Mouse (Mus musculus) spleen, adult 2 months (tissue): ENCODE data around the gene Pakap. TPM values are rescaled to one million over a fixed set of nuclear protein-coding genes. Genes with fewer than 3 reads are reported as not detected.

ENCODE experiments used
- DNase-seq, 2 experiments: peaks; one replicate each; pipeline versions ENCODE4 v3.0.0 to v3.0.0-alpha.2; 2012 to 2021; ENCODE audit warnings: low spot score in 2 of 2, low read depth in 1 of 2
- H3K27ac ChIP-seq: fragments of 200-500 bp; 2 replicates; pipeline ENCODE4 v1.5.1; 2012; ENCODE audit warnings: low read length, inconsistent platforms; ENCODE audit not compliant: insufficient read depth
- H3K27me3 ChIP-seq: fragments of 200-500 bp; 2 replicates; pipeline ENCODE4 v1.6.1; 2012; ENCODE audit warnings: mild to moderate bottlenecking, moderate library complexity, low read length, inconsistent platforms; ENCODE audit not compliant: control insufficient read depth, insufficient read depth
- H3K36me3 ChIP-seq: fragments of 200-500 bp; 2 replicates; pipeline ENCODE4 v1.6.1; 2012; ENCODE audit warnings: mild to moderate bottlenecking, low read length, inconsistent platforms; ENCODE audit not compliant: control insufficient read depth, insufficient read depth
- H3K4me1 ChIP-seq: fragments of 200-500 bp; 2 replicates; pipeline ENCODE4 v1.6.1; 2011; ENCODE audit warnings: inconsistent platforms; ENCODE audit not compliant: control insufficient read depth, insufficient read depth, insufficient read length
- H3K4me3 ChIP-seq: fragments of 200-500 bp; 2 replicates; pipeline ENCODE4 v1.5.1; 2011; ENCODE audit warnings: mild to moderate bottlenecking, inconsistent platforms; ENCODE audit not compliant: insufficient read depth, insufficient read length; ENCODE audit errors: extremely low read depth
- CTCF ChIP-seq: fragments of 200-500 bp; IDR thresholded peaks from 2 replicates; pipeline ENCODE4 v1.5.1; 2011; ENCODE audit warnings: mild to moderate bottlenecking, inconsistent platforms; ENCODE audit not compliant: insufficient read depth, insufficient read length, insufficient replicate concordance; ENCODE audit errors: extremely low read depth
- POLR2A ChIP-seq: fragments of 200-500 bp; IDR thresholded peaks from 2 replicates; pipeline ENCODE4 v1.6.1; 2011; ENCODE audit warnings: low read depth, low read length, inconsistent platforms
- WGBS: fragments of 180-500 bp; shearing (Covaris S2); methylation state at CpG from one replicate; pipeline ENCODE4 v1.1.7; 2018; 5-methylcytosine and 5-hydroxymethylcytosine counted together
- polyA plus RNA-seq: library from polyadenylated mRNA; depleted of rRNA; stranded (reverse); fragments of >200 nt; gene quantifications from 2 replicates; pipeline ENCODE4 v1.2.3, GENCODE M21; 2012

Pakap gene
- polyA plus RNA-seq, 1 experiment: 0.29 TPM

DNA sequence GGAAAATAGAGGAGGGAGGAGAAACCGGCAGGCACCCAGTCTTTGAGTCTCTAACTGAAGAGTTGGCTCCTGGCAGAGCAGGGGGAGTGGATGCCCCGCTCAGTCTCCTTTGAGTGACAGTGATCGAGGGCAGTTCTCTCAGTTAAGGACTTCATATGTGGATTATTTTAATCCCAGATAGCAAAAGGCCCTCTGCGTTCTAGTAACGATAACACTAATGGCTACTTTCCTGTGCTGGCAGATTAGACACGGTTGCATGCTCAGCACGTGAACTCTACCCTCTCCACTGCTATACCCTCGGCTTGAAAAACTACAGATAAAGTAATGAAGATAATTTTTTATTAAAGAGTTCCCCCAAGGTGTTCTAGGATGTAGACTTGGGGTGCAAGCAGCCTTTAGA lies 226.0 kb downstream of the Pakap start:
- Histone ChIP-seq H3K4me1 (no peaks in the 10 kb centered on the region; the same call in 1 of the 2 replicates), H3K36me3 (no peaks in the 10 kb centered on the region), H3K27me3 (no peaks in the 10 kb centered on the region), H3K4me3 (no peak overlapping the region), H3K27ac (no peak overlapping the region)
- TF ChIP-seq CTCF (no peak), POLR2A (no peak)
- no peak for DNase-seq
- 74% methylated on average over 8 of the region's 8 CpGs for WGBS

DNA sequence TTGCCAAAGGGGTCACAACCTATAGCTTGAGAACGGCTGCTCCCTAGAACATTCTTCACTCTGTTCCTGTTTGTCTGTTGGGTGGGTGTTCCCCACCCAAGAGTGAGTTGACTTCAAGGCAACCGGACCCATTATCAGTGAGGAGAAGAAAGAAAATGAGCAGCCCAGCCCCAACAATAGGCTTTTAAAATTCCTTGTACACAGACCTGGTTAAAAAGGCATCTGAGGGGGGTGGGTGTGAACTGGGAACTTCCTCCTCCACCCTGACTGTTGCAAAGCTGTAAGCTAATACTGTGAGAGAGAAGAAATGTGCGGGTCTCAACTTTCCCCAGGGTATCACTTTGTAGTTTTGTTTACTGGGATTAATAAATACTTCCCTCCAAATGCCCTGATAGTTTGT lies 226.6 kb downstream of the Pakap start:
- 68% methylated on average over 3 of the region's 3 CpGs for WGBS
- no peak overlapping the region for H3K4me3 ChIP-seq
- H3K36me3 ChIP-seq: no peaks in the 10 kb centered on the region
- no peaks in the 10 kb centered on the region for H3K27me3 ChIP-seq
- TF ChIP-seq POLR2A (no peak), CTCF (no peak)
- no peak overlapping the region for H3K27ac ChIP-seq
- no peak for DNase-seq
- H3K4me1 ChIP-seq: no peaks in the 10 kb centered on the region; the same call in 1 of the 2 replicates

DNA sequence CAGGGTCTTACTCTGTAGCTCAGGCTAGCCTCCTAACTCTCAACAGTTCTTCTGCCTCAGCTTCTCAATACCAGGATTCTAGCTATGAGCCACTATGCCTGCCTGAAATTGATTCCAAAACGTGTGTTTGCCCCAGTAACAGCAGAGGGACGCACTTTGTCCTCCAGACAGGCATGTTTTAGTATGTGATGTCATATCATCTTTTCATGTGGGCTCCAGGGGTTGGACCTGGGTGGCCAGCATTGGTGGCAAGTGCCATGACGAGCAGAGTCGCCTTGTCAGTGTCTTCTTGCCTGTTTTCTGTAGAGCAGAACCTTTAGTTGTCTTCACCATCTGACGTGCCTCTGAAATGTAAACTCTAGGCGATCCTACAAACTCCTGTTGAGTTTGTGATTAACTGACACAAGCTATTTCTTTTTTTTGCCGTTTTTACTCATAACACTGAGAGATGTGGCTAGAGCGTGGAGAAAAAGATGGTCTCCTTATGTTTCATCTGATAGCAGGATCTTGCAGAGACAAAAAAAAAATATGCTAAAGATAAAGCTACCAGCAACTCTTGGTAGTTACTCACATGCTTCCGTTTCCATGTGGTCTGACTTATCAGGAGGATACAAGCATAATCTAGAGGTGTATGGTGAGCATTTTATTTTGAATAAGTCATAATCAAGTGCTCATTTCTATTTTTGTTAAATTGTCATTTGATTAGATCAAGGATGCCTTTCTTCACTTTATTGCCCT lies 229.7 kb downstream of the Pakap start:
- no peak overlapping the region for H3K27ac ChIP-seq
- H3K27me3 ChIP-seq: no peaks in the 10 kb centered on the region
- no peak for TF ChIP-seq CTCF
- no peak for TF ChIP-seq POLR2A
- no peak overlapping the region for H3K4me3 ChIP-seq
- no peaks in the 10 kb centered on the region; the same call in 1 of the 2 replicates for H3K4me1 ChIP-seq
- H3K36me3 ChIP-seq: no peaks in the 10 kb centered on the region
- no peak for DNase-seq
- 55% methylated on average over 9 of the region's 9 CpGs for WGBS

DNA sequence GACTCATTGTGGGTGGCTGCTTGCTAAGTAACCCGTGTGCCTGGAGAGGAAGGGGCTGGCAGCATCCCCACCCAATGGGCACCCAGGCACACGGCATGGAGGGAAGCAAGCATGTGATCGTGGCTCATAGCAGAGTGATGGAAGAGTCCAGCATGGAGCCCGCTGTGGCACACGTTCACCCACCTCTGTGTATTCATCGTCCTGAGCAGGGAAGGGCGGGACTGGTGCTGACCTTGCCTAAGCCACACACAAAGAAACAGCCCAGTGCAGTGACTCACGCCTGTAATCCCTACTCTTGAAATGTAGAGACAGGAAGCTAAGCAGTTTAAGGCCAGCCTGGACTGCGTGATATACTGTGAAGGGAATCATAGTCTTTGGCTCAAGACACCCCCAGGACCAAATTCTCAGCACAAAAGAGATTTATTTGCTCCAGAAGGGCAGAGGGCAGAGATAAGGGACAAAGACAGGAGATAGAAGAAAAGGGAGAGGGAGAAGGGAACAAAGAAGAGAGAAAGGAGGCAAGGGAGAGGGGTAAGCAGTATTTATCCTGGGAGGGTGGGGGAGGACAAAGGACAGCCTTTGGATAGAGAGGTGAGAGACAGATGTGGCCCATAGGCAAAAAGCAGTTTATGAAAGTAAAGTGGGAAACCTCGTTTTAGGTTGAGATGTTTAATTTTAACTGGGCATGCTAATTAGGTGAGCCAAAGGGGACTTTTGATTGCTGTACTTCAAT lies 230.5 kb downstream of the Pakap start:
- Histone ChIP-seq H3K4me1 (no peaks in the 10 kb centered on the region; the same call in 1 of the 2 replicates), H3K27me3 (no peaks in the 10 kb centered on the region), H3K4me3 (no peak overlapping the region), H3K36me3 (no peaks in the 10 kb centered on the region), H3K27ac (no peak overlapping the region)
- no peak for TF ChIP-seq POLR2A
- no peak for TF ChIP-seq CTCF
- no peak for DNase-seq
- 32% methylated on average over 10 of the region's 10 CpGs for WGBS

DNA sequence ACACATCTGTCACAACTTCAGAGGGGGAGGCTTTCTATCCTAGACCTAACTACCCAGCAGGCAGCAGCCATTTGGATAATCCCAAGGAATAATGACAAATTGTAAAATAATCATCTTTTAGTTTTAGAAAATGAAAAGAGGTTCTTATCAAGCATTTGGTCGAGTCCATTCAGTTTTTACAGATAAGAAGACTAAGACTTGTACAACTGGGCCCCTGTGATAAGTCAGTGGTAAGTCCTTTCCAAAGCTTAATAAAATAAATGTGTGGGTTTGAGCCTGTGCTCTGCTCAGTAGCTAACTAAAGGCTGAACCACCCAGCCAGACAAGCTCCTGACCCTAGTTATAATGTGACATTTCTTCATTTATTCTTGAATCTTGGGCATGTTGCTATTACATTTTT lies 231.3 kb downstream of the Pakap start:
- H3K27ac ChIP-seq: no peak overlapping the region
- no peak for DNase-seq
- H3K4me1 ChIP-seq: no peaks in the 10 kb centered on the region; the same call in 1 of the 2 replicates
- 63% methylated on average over 1 of the region's 1 CpGs for WGBS
- no peak for TF ChIP-seq POLR2A
- no peak for TF ChIP-seq CTCF
- no peak overlapping the region for H3K4me3 ChIP-seq
- H3K27me3 ChIP-seq: no peaks in the 10 kb centered on the region
- no peaks in the 10 kb centered on the region for H3K36me3 ChIP-seq

DNA sequence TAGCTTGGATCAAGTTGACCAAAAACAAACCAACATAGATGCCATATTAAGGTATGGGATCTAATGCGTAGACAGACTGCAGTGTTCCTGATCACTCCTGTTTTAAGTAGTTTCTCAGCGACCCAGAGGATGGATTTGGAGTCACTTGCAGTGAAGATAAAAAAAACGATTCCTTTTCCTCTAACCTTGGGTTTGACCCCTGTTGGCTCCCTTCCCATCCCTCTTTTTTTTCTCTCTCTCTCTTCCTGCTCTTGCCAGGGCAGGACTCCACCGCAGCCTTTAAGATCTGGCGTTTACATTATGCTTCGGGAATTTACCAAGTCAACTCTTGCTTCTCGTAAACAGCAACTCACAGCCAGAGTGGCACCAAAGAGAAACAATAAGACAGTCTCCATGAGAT lies 233.3 kb downstream of the Pakap start:
- 90% methylated on average over 7 of the region's 7 CpGs for WGBS

More for the DNA sequence above, 233.3 kb downstream of the Pakap start:
- no peak overlapping the region for H3K4me3 ChIP-seq
- DNase-seq: no peak
- H3K4me1 ChIP-seq: no peaks in the 10 kb centered on the region; the same call in 1 of the 2 replicates
- no peaks in the 10 kb centered on the region for H3K27me3 ChIP-seq
- TF ChIP-seq POLR2A (no peak), CTCF (no peak)
- no peaks in the 10 kb centered on the region for H3K36me3 ChIP-seq
- H3K27ac ChIP-seq: no peak overlapping the region
